Mouse (Mus musculus) limb, embryonic 14.5 days (tissue): ENCODE measurements around the gene Mctp2. TPM values are rescaled to one million over a fixed set of nuclear protein-coding genes. Genes with fewer than 3 reads are reported as not detected.

Experiments
- ATAC-seq: fragments of 200-750 bp; cut with Nextera tagmentation; 2 replicates; pipeline ENCODE4 v1.8.0; 2017; ENCODE audit warnings: low read depth, moderate number of reproducible peaks, moderate TSS enrichment; ENCODE audit not compliant: low FRiP score
- DNase-seq: peaks from one replicate; pipeline ENCODE4 v3.0.0-alpha.2; 2015; ENCODE audit warnings: low spot score
- H3K27ac ChIP-seq: fragments of 300-500 bp; sonication (generic); replicated peaks from 2 replicates; pipeline ENCODE4 v1.5.1; 2014; ENCODE audit warnings: low read depth, mild to moderate bottlenecking, low read length, moderate library complexity, mixed read lengths
- H3K27me3 ChIP-seq: fragments of 300-500 bp; sonication (generic); 2 replicates; pipeline ENCODE4 v1.6.1; 2014; ENCODE audit warnings: low read length, mixed read lengths; ENCODE audit not compliant: control insufficient read depth, insufficient read depth
- H3K36me3 ChIP-seq: fragments of 300-500 bp; sonication (generic); 2 replicates; pipeline ENCODE4 v1.6.1; 2014; ENCODE audit warnings: mild to moderate bottlenecking, low read length, moderate library complexity, mixed read lengths; ENCODE audit not compliant: control insufficient read depth, insufficient read depth
- H3K4me1 ChIP-seq: fragments of 300-500 bp; sonication (generic); 2 replicates; pipeline ENCODE4 v1.6.1; 2014; ENCODE audit warnings: antibody characterized with exemption, low read length, mixed read lengths; ENCODE audit not compliant: control insufficient read depth, insufficient read depth
- H3K4me2 ChIP-seq: fragments of 300-500 bp; sonication (generic); replicated peaks from 2 replicates; pipeline ENCODE4 v1.6.1; 2014; ENCODE audit warnings: low read depth, mild to moderate bottlenecking, low read length, moderate library complexity; ENCODE audit not compliant: severe bottlenecking
- H3K4me3 ChIP-seq: fragments of 300-500 bp; sonication (generic); replicated peaks from 2 replicates; pipeline ENCODE4 v1.5.1; 2014; ENCODE audit warnings: low read length
- H3K9ac ChIP-seq: fragments of 300-500 bp; sonication (generic); 2 replicates; pipeline ENCODE4 v1.6.1; 2014; ENCODE audit warnings: mild to moderate bottlenecking, low read depth, low read length, moderate library complexity; ENCODE audit not compliant: severe bottlenecking
- H3K9me3 ChIP-seq: fragments of 300-500 bp; sonication (generic); 2 replicates; pipeline ENCODE4 v1.6.1; 2016; ENCODE audit warnings: low read length; ENCODE audit not compliant: control insufficient read depth
- POLR2A ChIP-seq: fragments of 200-500 bp; IDR thresholded peaks from 2 replicates; pipeline ENCODE4 v1.8.0; 2012; ENCODE audit warnings: inconsistent platforms, mild to moderate bottlenecking, moderate library complexity, borderline replicate concordance; ENCODE audit not compliant: insufficient read depth, insufficient read length; ENCODE audit errors: extremely low read depth
- WGBS: fragments of 180-500 bp; shearing (Covaris S2); extraction: QIAGEN DNeasy Blood & Tissue Kit; methylation state at CpG from one replicate; pipeline ENCODE4 v1.1.7; 2014; 5-methylcytosine and 5-hydroxymethylcytosine counted together
- polyA plus RNA-seq, 2 experiments: library from polyadenylated mRNA; depleted of rRNA in 1 of 2; stranded (reverse) in 1 of 2; unstranded in 1 of 2; fragments of >200 nt; fragmentation: Nextera tagmentation in 1 of 2; extraction: Ambion mirVana in 1 of 2; gene quantifications; 2 replicates each; pipeline versions ENCODE4 v1.2.1 to v1.2.3; 2012 to 2014

Gene Mctp2
- polyA plus RNA-seq, 2 experiments: 0.47 to 0.89 TPM

DNA sequence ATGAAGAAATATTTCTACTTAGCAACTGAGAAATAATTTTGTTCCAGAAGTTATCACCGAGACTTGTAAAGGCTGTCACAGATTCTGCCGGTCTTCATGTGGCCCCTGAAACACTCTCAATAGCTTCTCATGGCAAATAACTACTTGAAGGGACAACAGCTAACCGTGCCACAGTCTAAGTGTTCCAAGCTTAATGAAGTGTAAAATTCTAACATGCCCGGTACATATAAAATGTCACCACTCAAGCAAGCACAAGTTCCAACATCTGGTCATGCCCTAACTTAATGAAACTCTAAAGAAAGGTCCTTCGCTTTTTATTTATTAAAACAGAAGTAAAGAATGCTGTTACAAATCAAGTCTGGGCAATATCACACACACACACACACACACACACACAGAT, 82.8 kb downstream of the Mctp2 start:
- 21% methylated on average over 5 of the region's 5 CpGs for WGBS

DNA sequence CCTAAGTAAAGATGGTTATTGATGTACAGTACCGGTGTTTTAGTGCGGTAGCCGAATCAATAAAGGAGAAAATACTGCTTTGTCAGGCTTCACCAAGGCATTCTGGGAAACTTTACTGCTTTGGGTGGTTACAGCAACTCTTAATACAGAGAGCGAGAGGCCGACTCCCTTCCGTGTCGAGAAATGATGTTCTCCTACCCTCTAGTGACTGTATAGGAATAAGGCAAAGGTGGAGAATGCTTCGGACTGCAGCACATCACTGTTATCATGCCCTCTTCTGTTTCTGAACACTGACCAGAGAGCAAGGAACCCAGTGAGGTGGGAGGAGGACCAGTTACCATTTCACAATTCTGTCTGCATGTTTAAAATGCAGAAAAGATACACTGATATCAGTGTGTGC, 83.9 kb downstream of the Mctp2 start:
- Histone ChIP-seq H3K4me2 (no peak overlapping the region), H3K27me3 (no peaks in the 10 kb centered on the region), H3K36me3 (no peaks in the 10 kb centered on the region), H3K4me3 (no peak overlapping the region), H3K27ac (no peak overlapping the region), H3K9me3 (no peaks in the 10 kb centered on the region), H3K9ac (no peak overlapping the region), H3K4me1 (peaks cover 19% of the 10 kb centered on the region)
- no peak for TF ChIP-seq POLR2A
- 55% methylated on average over 8 of the region's 8 CpGs for WGBS
- ATAC-seq (no peak), DNase-seq (no peak)

More for the DNA sequence above, 82.8 kb downstream of the Mctp2 start:
- no peak for TF ChIP-seq POLR2A
- H3K4me1 ChIP-seq: peaks cover 12% of the 10 kb centered on the region
- DNase-seq (no peak), ATAC-seq (no peak)
- no peak overlapping the region for H3K27ac ChIP-seq
- no peak overlapping the region for H3K4me3 ChIP-seq
- no peak overlapping the region for H3K4me2 ChIP-seq
- no peaks in the 10 kb centered on the region for H3K27me3 ChIP-seq
- H3K36me3 ChIP-seq: no peaks in the 10 kb centered on the region
- no peak overlapping the region for H3K9ac ChIP-seq
- no peaks in the 10 kb centered on the region for H3K9me3 ChIP-seq

DNA sequence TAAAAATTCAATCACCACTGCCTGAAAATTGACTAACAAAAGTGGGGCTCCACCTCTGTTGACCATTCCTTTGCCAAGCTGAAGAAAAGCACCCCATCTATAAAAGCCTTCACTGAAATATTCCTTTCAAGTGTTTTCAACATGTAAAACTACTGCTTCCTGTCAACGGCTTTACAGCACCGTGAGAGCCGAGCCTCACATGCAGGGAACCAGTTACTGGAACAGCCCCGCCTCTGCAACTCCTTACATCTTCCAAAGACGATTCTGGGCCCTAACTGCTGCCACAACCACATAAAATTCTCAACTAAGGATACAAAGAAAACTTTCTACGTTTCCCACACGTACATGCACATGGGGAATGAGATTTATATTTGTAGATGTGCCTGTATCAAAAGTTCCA, 88.4 kb downstream of the Mctp2 start:
- H3K4me2 ChIP-seq: no peak overlapping the region
- no peaks in the 10 kb centered on the region for H3K27me3 ChIP-seq
- H3K9me3 ChIP-seq: no peaks in the 10 kb centered on the region
- no peak overlapping the region for H3K4me3 ChIP-seq
- DNase-seq (no peak), ATAC-seq (no peak)
- peaks cover 19% of the 10 kb centered on the region for H3K4me1 ChIP-seq
- H3K9ac ChIP-seq: no peak overlapping the region
- no peak for TF ChIP-seq POLR2A
- WGBS: 18% methylated on average over 7 of the region's 7 CpGs
- H3K27ac ChIP-seq: no peak overlapping the region
- H3K36me3 ChIP-seq: no peaks in the 10 kb centered on the region

DNA sequence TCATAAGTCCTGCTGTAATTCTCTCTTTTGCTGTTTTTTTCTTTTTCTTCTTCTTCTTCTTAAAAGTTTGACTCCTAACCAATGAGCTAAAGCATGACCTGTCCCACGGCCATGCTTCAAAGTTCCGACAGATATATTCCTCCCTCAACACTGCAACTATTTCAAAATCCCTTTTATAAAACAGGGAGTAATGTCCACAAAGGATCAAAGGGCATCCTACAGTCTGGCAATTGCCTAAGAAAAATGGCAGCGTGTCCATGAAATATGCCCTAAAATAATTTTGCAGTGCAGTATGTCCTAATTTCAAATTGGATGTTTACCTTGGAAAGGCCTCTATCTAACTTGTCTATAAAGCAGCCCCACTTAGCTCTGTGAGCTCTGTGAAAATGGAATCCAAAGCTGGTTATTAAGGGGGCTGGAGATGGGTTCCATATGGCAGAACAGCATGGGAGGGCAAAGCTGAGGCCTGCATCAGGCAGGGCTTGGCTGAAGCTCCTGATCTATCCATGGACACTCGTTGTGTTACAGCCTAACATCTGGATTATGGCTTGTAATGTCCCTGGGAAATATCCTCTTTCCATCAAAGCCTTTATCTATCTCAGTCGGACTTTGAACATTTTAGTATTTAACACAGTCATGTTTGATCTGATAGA, 90.7 kb downstream of the Mctp2 start:
- DNase-seq: peak; percentile 28
- TF ChIP-seq POLR2A: no peak
- ATAC-seq: peak; percentile 71
- no peaks in the 10 kb centered on the region for H3K36me3 ChIP-seq
- peaks cover 12% of the 10 kb centered on the region; the same call in 1 of the 2 replicates for H3K4me1 ChIP-seq
- H3K4me3 ChIP-seq: no peak overlapping the region
- no peak overlapping the region for H3K27ac ChIP-seq
- no peak overlapping the region for H3K4me2 ChIP-seq
- H3K9ac ChIP-seq: no peak overlapping the region
- 34% methylated on average over 5 of the region's 5 CpGs for WGBS
- no peaks in the 10 kb centered on the region for H3K9me3 ChIP-seq
- H3K27me3 ChIP-seq: no peaks in the 10 kb centered on the region

DNA sequence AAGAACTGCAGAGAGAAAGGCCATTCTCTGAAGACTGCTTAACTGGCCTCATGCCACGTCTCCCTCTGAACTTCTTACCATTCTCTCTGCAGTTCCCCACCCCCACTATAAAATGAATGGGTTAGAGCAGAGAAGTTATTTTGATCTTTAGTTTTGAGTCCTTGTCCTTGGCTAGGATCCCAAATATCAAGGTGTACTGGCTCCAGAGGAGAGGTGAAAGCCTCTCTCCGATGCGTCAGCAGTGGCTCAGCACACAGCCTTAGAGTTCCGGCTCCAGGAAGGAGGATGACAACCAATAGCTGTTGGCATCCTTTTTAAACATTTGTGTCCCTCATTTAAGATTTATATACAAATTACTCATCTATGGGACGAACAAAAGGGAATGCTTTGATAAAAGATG, 96.2 kb downstream of the Mctp2 start:
- WGBS: 75% methylated on average over 5 of the region's 5 CpGs
- H3K4me1 ChIP-seq: peaks cover 8% of the 10 kb centered on the region
- no peaks in the 10 kb centered on the region for H3K27me3 ChIP-seq
- H3K9ac ChIP-seq: no peak overlapping the region
- H3K36me3 ChIP-seq: no peaks in the 10 kb centered on the region
- H3K4me2 ChIP-seq: no peak overlapping the region
- TF ChIP-seq POLR2A: no peak
- no peak overlapping the region for H3K27ac ChIP-seq
- no peak for ATAC-seq
- DNase-seq: no peak
- no peaks in the 10 kb centered on the region for H3K9me3 ChIP-seq
- H3K4me3 ChIP-seq: no peak overlapping the region
